Mouse (Mus musculus) limb, embryonic 10.5 days (tissue): ENCODE data around the gene Nanos3. TPM values are rescaled to one million over a fixed set of nuclear protein-coding genes. Genes with fewer than 3 reads are reported as not detected.
A peak's percentile ranks its signal among the peaks of the same experiment; 100 is the strongest.

Experiments
- DNase-seq: peaks from one replicate; pipeline ENCODE4 v3.0.0-alpha.2; 2017; ENCODE audit warnings: low spot score
- H3K27ac ChIP-seq: fragments of 300-500 bp; sonication (generic); 2 replicates; pipeline ENCODE4 v1.5.1; 2016; ENCODE audit warnings: mild to moderate bottlenecking
- H3K27me3 ChIP-seq: fragments of 300-500 bp; sonication (generic); 2 replicates; pipeline ENCODE4 v1.6.1; 2016; ENCODE audit warnings: low read depth, mild to moderate bottlenecking; ENCODE audit not compliant: poor library complexity, severe bottlenecking
- H3K36me3 ChIP-seq: fragments of 300-500 bp; sonication (generic); 2 replicates; pipeline ENCODE4 v1.6.1; 2016; ENCODE audit warnings: mild to moderate bottlenecking, moderate library complexity
- H3K4me1 ChIP-seq: fragments of 300-500 bp; sonication (generic); 2 replicates; pipeline ENCODE4 v1.6.1; 2016
- H3K4me3 ChIP-seq: fragments of 300-500 bp; sonication (generic); 2 replicates; pipeline ENCODE4 v1.5.1; 2016; ENCODE audit warnings: mild to moderate bottlenecking, moderate library complexity
- H3K9me3 ChIP-seq: fragments of 300-500 bp; sonication (generic); replicated peaks from 2 replicates; pipeline ENCODE4 v1.6.1; 2016; ENCODE audit warnings: mild to moderate bottlenecking
- WGBS: fragments of 180-500 bp; shearing (Covaris S2); methylation state at CpG from one replicate; pipeline ENCODE4 v1.1.7; 2016; 5-methylcytosine and 5-hydroxymethylcytosine counted together
- polyA plus RNA-seq: library from polyadenylated mRNA; unstranded; fragments of >200 nt; fragmentation: Nextera tagmentation; extraction: Ambion mirVana; gene quantifications from 2 replicates; pipeline ENCODE4 v1.2.1, GENCODE M21; 2016

Nanos3 gene
- polyA plus RNA-seq, 1 experiment from 2014 or later: 3.1 TPM

- WGBS: 46% methylated on average over 11 of the region's 11 CpGs
- Histone ChIP-seq H3K27ac (peak overlapping the region; percentile 96), H3K36me3 (peaks cover 4% of the 10 kb centered on the region; the same call in 1 of the 2 replicates), H3K4me1 (peaks cover 71% of the 10 kb centered on the region), H3K27me3 (no peaks in the 10 kb centered on the region; the same call in 1 of the 2 replicates), H3K4me3 (peak overlapping the region; percentile 78; the same call in 1 of the 2 replicates), H3K9me3 (no peaks in the 10 kb centered on the region)
- DNase-seq: no peak
Observed at GRCm38 (mm10) chr8:84199348-84200125, 14.5 kb upstream of the Nanos3 start.

GRCm38 (mm10) chr8:84198871-84199270 is 13.9 kb upstream of the Nanos3 start:
- H3K9me3 ChIP-seq: no peaks in the 10 kb centered on the region
- no peak for DNase-seq
- H3K4me3 ChIP-seq: peak overlapping the region; percentile 64
- no peaks in the 10 kb centered on the region; the same call in 1 of the 2 replicates for H3K27me3 ChIP-seq
- WGBS: 22% methylated on average over 4 of the region's 4 CpGs
- H3K4me1 ChIP-seq: peaks cover 71% of the 10 kb centered on the region
- peaks cover 4% of the 10 kb centered on the region; the same call in 1 of the 2 replicates for H3K36me3 ChIP-seq
- H3K27ac ChIP-seq: peak overlapping the region; percentile 96

DNA sequence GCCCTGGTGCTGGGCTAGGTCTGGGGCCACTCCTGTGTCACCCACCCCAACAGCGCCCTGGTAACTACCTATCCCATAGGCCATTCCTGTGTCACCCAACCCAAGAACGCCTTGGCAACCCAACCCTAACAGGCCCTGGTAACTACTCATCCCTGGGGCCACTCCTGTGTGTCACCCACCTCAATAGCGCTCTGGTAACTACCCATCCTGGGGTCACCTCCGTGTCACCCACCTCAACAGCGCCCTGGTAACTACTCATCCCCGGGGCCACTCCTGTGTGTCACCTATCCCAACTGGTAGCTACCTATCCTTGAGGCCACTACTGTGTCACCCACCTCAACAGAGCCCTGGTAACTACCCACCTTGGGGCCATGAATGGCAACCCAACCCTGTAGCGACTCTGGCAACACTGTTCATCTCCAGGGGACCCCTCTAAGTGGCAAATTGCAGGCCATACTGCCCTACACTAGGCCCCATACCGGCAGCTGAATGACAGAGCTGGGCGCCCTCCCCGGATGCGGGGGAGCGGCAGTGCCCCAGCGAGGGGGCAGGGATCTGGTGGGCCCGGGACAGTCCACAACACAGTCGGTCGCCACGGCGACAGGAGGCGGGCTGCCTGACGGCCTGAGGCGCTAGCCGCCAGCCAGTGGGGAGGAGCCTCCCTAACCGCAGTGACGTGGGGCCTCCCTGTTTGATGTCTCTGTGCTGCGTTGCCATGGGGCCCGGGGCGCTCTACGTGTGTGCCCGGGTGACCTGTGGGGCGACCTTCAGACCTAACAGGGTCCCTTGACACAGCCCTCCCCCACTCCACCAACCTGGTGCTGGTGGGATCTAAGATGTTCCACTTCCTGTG is 13.1 kb upstream of the Nanos3 start:
- Histone ChIP-seq H3K4me1 (peaks cover 67% of the 10 kb centered on the region), H3K27ac (peak overlapping the region; percentile 96), H3K4me3 (peak overlapping the region; percentile 64), H3K36me3 (peaks cover 4% of the 10 kb centered on the region; the same call in 1 of the 2 replicates), H3K27me3 (no peaks in the 10 kb centered on the region; the same call in 1 of the 2 replicates), H3K9me3 (no peaks in the 10 kb centered on the region)
- 1% methylated on average over 30 of the region's 30 CpGs for WGBS
- DNase-seq: peak; percentile 96

DNA sequence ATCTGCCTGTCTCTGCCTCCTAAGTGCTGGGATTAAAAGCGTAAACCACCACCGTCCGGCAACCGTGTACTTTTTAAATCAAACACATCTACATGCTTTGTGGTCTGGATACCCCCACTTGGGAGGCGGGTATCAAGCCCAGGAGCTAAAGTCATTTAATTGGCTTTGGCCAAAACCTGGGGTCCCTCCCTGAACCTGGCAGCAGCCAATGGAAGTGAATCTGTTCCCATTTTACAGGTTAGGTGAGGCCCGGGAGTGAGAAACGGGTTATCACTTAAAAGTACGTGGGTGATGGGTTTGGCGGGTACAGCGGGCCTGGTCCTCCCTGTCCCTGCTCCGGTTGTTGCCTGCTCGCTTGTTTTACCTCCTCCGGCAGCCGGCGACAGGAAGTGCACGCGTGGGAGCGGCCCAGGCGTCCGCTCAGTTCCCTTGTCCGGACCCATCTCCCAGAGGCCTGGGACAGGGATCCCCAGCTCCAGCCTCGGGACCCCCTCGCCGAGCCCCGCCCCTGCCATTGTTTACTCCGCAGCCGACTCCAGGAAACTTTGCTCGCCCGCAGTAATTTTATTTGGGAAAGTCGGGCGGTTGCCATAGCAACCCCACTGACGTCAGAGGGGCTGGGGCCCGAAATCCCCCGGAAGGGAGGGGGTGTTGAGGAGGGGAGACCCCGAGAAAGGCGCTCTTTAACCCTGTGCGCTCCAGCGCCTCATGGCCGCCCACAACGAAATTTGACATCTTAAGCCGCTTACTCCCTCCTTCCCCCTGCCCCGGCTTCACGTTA is 12.3 kb upstream of the Nanos3 start:
- Histone ChIP-seq H3K27me3 (no peaks in the 10 kb centered on the region; the same call in 1 of the 2 replicates), H3K4me3 (peak overlapping the region; percentile 64), H3K36me3 (no peaks in the 10 kb centered on the region), H3K4me1 (peaks cover 67% of the 10 kb centered on the region), H3K9me3 (no peaks in the 10 kb centered on the region), H3K27ac (peak overlapping the region; percentile 96)
- WGBS: 2% methylated on average over 43 of the region's 43 CpGs
- DNase-seq: peak; percentile 99

- H3K4me3 ChIP-seq: no peak overlapping the region
- H3K27ac ChIP-seq: peak overlapping the region; percentile 58; the same call in 1 of the 2 replicates
- DNase-seq: no peak
- 75% methylated on average over 3 of the region's 3 CpGs for WGBS
- no peaks in the 10 kb centered on the region for H3K36me3 ChIP-seq
- no peaks in the 10 kb centered on the region for H3K27me3 ChIP-seq
- H3K4me1 ChIP-seq: peaks cover 50% of the 10 kb centered on the region
- H3K9me3 ChIP-seq: no peaks in the 10 kb centered on the region
Observed at GRCm38 (mm10) chr8:84194224-84194743, 9.3 kb upstream of the Nanos3 start.

GRCm38 (mm10) chr8:84193566-84193965 is 8.5 kb upstream of the Nanos3 start:
- H3K27me3 ChIP-seq: no peaks in the 10 kb centered on the region
- no peaks in the 10 kb centered on the region for H3K9me3 ChIP-seq
- peaks cover 43% of the 10 kb centered on the region for H3K4me1 ChIP-seq
- H3K36me3 ChIP-seq: no peaks in the 10 kb centered on the region
- 76% methylated on average over 5 of the region's 5 CpGs for WGBS
- H3K27ac ChIP-seq: peak overlapping the region; percentile 80; the same call in 1 of the 2 replicates
- H3K4me3 ChIP-seq: no peak overlapping the region
- no peak for DNase-seq

DNA sequence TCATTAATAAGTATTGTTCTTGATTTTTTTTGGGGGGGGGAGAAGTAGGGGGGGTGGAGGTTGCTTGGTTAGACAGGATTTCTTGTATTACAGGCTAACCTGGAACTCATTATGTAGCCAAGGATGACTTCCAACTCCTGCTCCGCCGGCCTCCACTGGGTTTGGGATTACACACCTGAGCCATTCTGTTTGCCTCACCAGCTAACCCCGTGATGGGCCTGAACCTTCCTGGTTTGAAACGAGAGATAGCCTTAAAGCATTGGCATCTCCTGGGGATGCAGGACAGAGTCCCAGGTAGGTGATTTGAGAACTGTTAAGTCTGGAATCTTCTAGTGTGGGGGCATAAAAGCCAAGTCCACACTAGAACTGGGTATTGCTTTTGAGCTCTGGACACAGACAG is 8.1 kb upstream of the Nanos3 start:
- H3K36me3 ChIP-seq: no peaks in the 10 kb centered on the region
- peak overlapping the region; percentile 43; the same call in 1 of the 2 replicates for H3K4me3 ChIP-seq
- 70% methylated on average over 4 of the region's 4 CpGs for WGBS
- no peaks in the 10 kb centered on the region for H3K27me3 ChIP-seq
- H3K9me3 ChIP-seq: no peaks in the 10 kb centered on the region
- peak overlapping the region; percentile 80 for H3K27ac ChIP-seq
- DNase-seq: no peak
- H3K4me1 ChIP-seq: peaks cover 39% of the 10 kb centered on the region

GRCm38 (mm10) chr8:84192555-84192954 is 7.5 kb upstream of the Nanos3 start:
- Histone ChIP-seq H3K9me3 (no peaks in the 10 kb centered on the region), H3K4me3 (peak overlapping the region; percentile 43), H3K36me3 (no peaks in the 10 kb centered on the region), H3K27me3 (no peaks in the 10 kb centered on the region), H3K27ac (peak overlapping the region; percentile 80), H3K4me1 (peaks cover 34% of the 10 kb centered on the region)
- DNase-seq: peak; percentile 89
- 5% methylated on average over 33 of the region's 33 CpGs for WGBS

GRCm38 (mm10) chr8:84192023-84192422 is 7.0 kb upstream of the Nanos3 start:
- 38% methylated on average over 13 of the region's 13 CpGs for WGBS
- no peaks in the 10 kb centered on the region for H3K9me3 ChIP-seq
- H3K27me3 ChIP-seq: no peaks in the 10 kb centered on the region
- H3K27ac ChIP-seq: peak overlapping the region; percentile 80
- DNase-seq: no peak
- H3K4me3 ChIP-seq: peak overlapping the region; percentile 43
- peaks cover 36% of the 10 kb centered on the region for H3K4me1 ChIP-seq
- no peaks in the 10 kb centered on the region for H3K36me3 ChIP-seq

DNA sequence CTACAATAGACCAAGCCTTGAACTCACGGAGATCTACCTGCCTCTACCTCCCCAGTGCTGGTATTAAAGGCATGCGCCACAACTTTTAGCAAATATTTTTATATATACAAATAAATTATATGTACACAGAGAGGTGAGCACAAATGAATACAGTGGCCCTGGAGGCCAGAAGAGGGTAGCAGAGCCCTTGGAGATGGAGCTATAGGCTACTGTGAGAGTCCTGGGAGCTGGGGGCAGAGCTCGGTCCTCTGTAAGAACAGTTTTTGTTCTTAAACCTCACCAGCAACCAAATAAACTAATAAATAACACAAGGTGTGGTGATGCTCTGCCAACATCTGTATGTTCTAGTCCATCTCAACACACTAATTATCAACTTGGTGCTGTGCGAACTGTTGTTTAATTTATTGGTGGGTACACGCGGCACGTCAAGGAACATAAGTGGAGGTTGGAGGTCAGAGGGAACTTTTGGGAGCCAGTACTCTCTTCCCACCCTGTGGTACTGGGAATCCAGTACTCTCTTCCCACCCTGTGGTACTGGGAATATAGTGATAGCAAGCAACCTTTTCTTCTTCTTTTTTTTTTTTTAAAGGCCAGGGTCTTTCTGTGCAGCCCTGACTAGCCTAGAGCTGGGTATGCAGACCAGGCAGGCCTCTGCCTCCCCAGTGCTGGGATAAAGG is 5.3 kb upstream of the Nanos3 start:
- DNase-seq: no peak
- Histone ChIP-seq H3K27ac (no peak overlapping the region), H3K4me1 (peaks cover 44% of the 10 kb centered on the region), H3K9me3 (no peaks in the 10 kb centered on the region), H3K27me3 (no peaks in the 10 kb centered on the region), H3K4me3 (no peak overlapping the region), H3K36me3 (no peaks in the 10 kb centered on the region)
- WGBS: 89% methylated on average over 7 of the region's 7 CpGs

DNA sequence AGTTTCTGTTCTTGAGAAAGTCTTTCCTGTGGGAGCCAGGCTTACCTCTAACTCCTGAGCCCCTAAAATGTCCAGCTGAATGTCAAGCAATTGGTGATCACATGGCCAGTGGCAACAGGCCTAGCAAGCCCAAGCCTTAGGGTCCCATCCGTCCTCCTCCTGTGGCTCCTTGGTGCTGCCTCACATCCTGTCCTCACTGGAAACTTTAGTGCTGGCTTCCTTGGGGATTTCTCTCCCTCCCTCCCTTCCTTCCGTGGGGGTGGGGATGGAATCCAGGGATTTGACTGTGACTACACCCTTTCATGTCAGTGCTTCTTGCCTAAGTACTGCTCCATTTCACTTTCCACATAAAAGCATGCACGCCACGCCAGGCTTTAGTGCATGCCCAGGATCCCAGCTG is 4.6 kb upstream of the Nanos3 start:
- peaks cover 5% of the 10 kb centered on the region for H3K27me3 ChIP-seq
- WGBS: 56% methylated on average over 4 of the region's 4 CpGs
- H3K4me3 ChIP-seq: no peak overlapping the region
- H3K27ac ChIP-seq: peak overlapping the region; percentile 44; the same call in 1 of the 2 replicates
- no peaks in the 10 kb centered on the region for H3K36me3 ChIP-seq
- DNase-seq: no peak
- no peaks in the 10 kb centered on the region for H3K9me3 ChIP-seq
- H3K4me1 ChIP-seq: peaks cover 47% of the 10 kb centered on the region

GRCm38 (mm10) chr8:84188671-84189070 is 3.7 kb upstream of the Nanos3 start:
- H3K36me3 ChIP-seq: no peaks in the 10 kb centered on the region
- WGBS: 88% methylated on average over 10 of the region's 10 CpGs
- H3K27ac ChIP-seq: no peak overlapping the region
- no peaks in the 10 kb centered on the region for H3K9me3 ChIP-seq
- H3K4me1 ChIP-seq: peaks cover 52% of the 10 kb centered on the region
- DNase-seq: no peak
- H3K27me3 ChIP-seq: peaks cover 8% of the 10 kb centered on the region
- no peak overlapping the region for H3K4me3 ChIP-seq
